Mouse (Mus musculus) thymus, adult 2 months (tissue): ENCODE measurements around the gene Ldb2. TPM values are rescaled to one million over a fixed set of nuclear protein-coding genes. Genes with fewer than 3 reads are reported as not detected.
A peak's percentile ranks its signal among the peaks of the same experiment; 100 is the strongest.

ENCODE experiments used
- DNase-seq: peaks from one replicate; pipeline ENCODE4 v3.0.0; 2021
- H3K27ac ChIP-seq: fragments of 200-500 bp; 2 replicates; pipeline ENCODE4 v1.5.1; 2012; ENCODE audit warnings: low read length, control low read depth; ENCODE audit not compliant: control insufficient read depth, insufficient read depth
- H3K27me3 ChIP-seq: fragments of 200-500 bp; 2 replicates; pipeline ENCODE4 v1.6.1; 2012; ENCODE audit warnings: mild to moderate bottlenecking, low read length, moderate library complexity, mixed read lengths; ENCODE audit not compliant: control insufficient read depth, insufficient read depth
- H3K36me3 ChIP-seq: fragments of 200-500 bp; 2 replicates; pipeline ENCODE4 v1.6.1; 2012; ENCODE audit warnings: mild to moderate bottlenecking, low read length, moderate library complexity; ENCODE audit not compliant: control insufficient read depth, insufficient read depth
- H3K4me1 ChIP-seq: fragments of 200-500 bp; replicated peaks from 2 replicates; pipeline ENCODE4 v1.6.1; 2012; ENCODE audit warnings: low read length; ENCODE audit not compliant: control insufficient read depth, insufficient read depth
- H3K4me3 ChIP-seq: fragments of 200-500 bp; 2 replicates; pipeline ENCODE4 v1.5.1; 2012; ENCODE audit warnings: mild to moderate bottlenecking, low read length, control low read depth, moderate library complexity; ENCODE audit not compliant: control insufficient read depth, insufficient read depth
- CTCF ChIP-seq: fragments of 200-500 bp; IDR thresholded peaks from 2 replicates; pipeline ENCODE4 v1.5.1; 2012; ENCODE audit warnings: mild to moderate bottlenecking, control low read depth, low read length, moderate library complexity, borderline replicate concordance; ENCODE audit not compliant: control insufficient read depth, poor library complexity, insufficient read depth; ENCODE audit errors: extremely low read depth
- POLR2A ChIP-seq: fragments of 200-500 bp; IDR thresholded peaks from 2 replicates; pipeline ENCODE4 v1.6.1; 2012; ENCODE audit warnings: mild to moderate bottlenecking, low read length, control low read depth, moderate library complexity; ENCODE audit not compliant: control insufficient read depth, poor library complexity, insufficient read depth; ENCODE audit errors: extremely low read depth
- WGBS: fragments of 180-500 bp; shearing (Covaris S2); methylation state at CpG from one replicate; pipeline ENCODE4 v1.1.7; 2018; 5-methylcytosine and 5-hydroxymethylcytosine counted together
- polyA plus RNA-seq: library from polyadenylated mRNA; depleted of rRNA; stranded (reverse); fragments of >200 nt; gene quantifications from 2 replicates; pipeline ENCODE4 v1.2.3, GENCODE M21; 2012; rRNA removed

The Ldb2 gene
- polyA plus RNA-seq = 2.6 and 3.6 TPM in 2 replicates

GRCm38 (mm10) chr5:44799053-44799860 is at the start of gene Ldb2:
TSS of gene Ldb2 (minus strand) at chr5:44799680.
- 12% methylated on average over 19 of the region's 19 CpGs for WGBS
- Histone ChIP-seq H3K36me3 (no peaks in the 10 kb centered on the region), H3K4me3 (no peak within 1 kb of the TSS), H3K4me1 (no peaks in the 10 kb centered on the region), H3K27ac (no peak within 1 kb of the TSS), H3K27me3 (no peaks in the 10 kb centered on the region)
- TF ChIP-seq CTCF = no peak
- TF ChIP-seq POLR2A = no peak
- no peak for DNase-seq

GRCm38 (mm10) chr5:44831287-44831686 is 31.8 kb upstream of the Ldb2 start:
- no peak overlapping the region for H3K4me3 ChIP-seq
- H3K36me3 ChIP-seq = no peaks in the 10 kb centered on the region
- WGBS = 64% methylated on average over 5 of the region's 5 CpGs
- no peaks in the 10 kb centered on the region for H3K27me3 ChIP-seq
- H3K27ac ChIP-seq = no peak overlapping the region
- DNase-seq = peak; percentile 12
- no peaks in the 10 kb centered on the region for H3K4me1 ChIP-seq
- TF ChIP-seq CTCF (no peak), POLR2A (no peak)

- no peaks in the 10 kb centered on the region for H3K36me3 ChIP-seq
- H3K27me3 ChIP-seq = no peaks in the 10 kb centered on the region
- DNase-seq = no peak
- WGBS = 88% methylated on average over 1 of the region's 1 CpGs
- TF ChIP-seq CTCF = no peak
- no peak for TF ChIP-seq POLR2A
- no peak overlapping the region for H3K27ac ChIP-seq
- H3K4me3 ChIP-seq = no peak overlapping the region
- H3K4me1 ChIP-seq = no peaks in the 10 kb centered on the region
These were observed 16.0 kb upstream of the Ldb2 start for GRCm38 (mm10) chr5:44815506-44815905.

- no peaks in the 10 kb centered on the region for H3K4me1 ChIP-seq
- no peak overlapping the region for H3K4me3 ChIP-seq
- no peak overlapping the region for H3K27ac ChIP-seq
- WGBS = 94% methylated on average over 2 of the region's 2 CpGs
- no peak for DNase-seq
- TF ChIP-seq POLR2A = no peak
- no peak for TF ChIP-seq CTCF
- H3K36me3 ChIP-seq = no peaks in the 10 kb centered on the region
- H3K27me3 ChIP-seq = no peaks in the 10 kb centered on the region
These were observed 6.5 kb upstream of the Ldb2 start for GRCm38 (mm10) chr5:44805960-44806359.

GRCm38 (mm10) chr5:44801100-44801499 is 1.6 kb upstream of the Ldb2 start:
- no peaks in the 10 kb centered on the region for H3K36me3 ChIP-seq
- no peaks in the 10 kb centered on the region for H3K27me3 ChIP-seq
- WGBS = 75% methylated on average over 3 of the region's 3 CpGs
- no peak for TF ChIP-seq CTCF
- no peak for TF ChIP-seq POLR2A
- no peak overlapping the region for H3K27ac ChIP-seq
- DNase-seq = no peak
- H3K4me1 ChIP-seq = no peaks in the 10 kb centered on the region
- H3K4me3 ChIP-seq = no peak overlapping the region

- TF ChIP-seq POLR2A = no peak
- TF ChIP-seq CTCF = no peak
- H3K4me1 ChIP-seq = no peaks in the 10 kb centered on the region
- 58% methylated on average over 2 of the region's 2 CpGs for WGBS
- no peak for DNase-seq
- no peak overlapping the region for H3K27ac ChIP-seq
- H3K4me3 ChIP-seq = no peak overlapping the region
- no peaks in the 10 kb centered on the region for H3K27me3 ChIP-seq
- no peaks in the 10 kb centered on the region for H3K36me3 ChIP-seq
These were observed 381 bp upstream of the Ldb2 start for GRCm38 (mm10) chr5:44799861-44800260.
